Mouse (Mus musculus) thymus, postnatal 10 days (tissue): Measurements from ENCODE around the gene Tmed10.

Source experiments
- DNase-seq, 2 experiments: peaks; one replicate each; pipeline ENCODE4 v3.0.0; 2021; ENCODE audit warnings: low spot score in 2 of 2

Tmed10 gene

DNA sequence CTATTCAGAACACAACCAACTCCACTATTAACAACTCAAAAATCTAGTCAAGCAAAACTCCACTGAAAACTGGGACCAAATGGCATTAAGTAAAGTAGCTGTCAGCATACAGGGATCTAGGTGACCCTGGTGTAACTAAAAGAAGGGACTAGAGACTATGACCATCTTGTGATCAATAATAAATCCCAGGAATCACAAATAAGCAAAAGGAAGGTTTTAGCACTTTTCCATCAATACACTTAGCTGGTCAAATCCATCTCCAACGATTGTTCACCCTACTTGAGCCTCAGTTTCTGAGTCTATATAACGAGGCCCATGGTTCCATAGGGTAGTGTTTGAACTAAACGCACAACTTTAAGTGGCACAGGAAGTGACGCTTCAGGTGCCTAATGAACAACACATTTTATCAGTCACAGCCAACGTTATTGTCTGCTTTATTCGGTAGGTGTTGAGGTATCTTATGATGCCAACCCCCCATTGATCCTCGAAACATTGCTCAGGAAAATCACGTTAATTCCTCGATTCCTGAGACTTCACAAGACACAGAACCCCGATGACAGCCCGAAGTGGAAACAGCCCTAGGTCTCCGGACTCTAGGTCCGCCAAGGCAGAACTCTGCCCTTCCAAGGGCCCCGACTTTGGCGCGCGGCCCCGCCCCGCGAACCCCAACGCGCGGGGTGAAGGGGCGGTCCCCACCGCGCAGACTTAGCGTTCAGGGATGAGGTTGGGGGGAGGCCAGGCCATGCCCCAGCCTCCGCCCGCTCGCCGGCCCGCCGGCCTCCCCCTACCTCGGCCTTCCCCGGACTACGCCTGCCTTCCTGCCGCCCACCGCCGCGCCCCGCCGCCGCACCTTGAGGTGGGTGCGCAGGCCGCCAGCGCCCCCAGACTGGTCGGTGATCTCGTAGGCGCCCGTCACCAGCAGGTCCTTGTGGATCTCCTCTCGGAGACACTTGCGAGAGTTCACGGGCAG is 771 bp downstream of the Tmed10 start:
- peak; percentile 63 to 66 for DNase-seq

DNA sequence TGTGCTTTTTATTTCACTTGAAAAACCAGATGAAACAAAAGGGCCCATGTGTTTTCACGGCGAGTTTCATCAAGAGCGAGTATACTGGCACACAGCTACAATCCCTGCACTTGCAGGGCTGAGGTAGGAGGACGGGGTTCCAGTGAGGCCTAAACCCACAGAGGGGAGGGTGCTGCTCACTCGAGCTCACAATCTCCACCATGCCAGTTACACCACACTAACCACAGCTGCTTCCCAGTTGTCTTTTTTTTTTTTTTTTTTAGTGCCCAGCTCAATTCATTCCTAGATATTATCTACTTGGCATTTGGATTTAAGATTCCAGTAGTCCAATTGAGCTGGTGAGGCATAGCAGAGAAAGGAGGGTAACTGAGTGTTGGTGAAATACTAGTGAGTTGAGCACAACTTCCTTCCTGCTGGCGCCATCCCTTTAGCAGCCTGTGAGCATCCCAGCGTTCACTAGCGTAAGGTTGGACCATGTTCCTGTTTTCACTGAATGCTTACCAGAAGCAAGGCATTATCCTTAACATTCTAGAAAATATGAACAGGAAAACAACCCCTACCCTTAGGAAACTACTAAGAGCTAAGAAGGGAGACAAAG is 2.5 kb downstream of the Tmed10 start:
- no peak for DNase-seq

DNA sequence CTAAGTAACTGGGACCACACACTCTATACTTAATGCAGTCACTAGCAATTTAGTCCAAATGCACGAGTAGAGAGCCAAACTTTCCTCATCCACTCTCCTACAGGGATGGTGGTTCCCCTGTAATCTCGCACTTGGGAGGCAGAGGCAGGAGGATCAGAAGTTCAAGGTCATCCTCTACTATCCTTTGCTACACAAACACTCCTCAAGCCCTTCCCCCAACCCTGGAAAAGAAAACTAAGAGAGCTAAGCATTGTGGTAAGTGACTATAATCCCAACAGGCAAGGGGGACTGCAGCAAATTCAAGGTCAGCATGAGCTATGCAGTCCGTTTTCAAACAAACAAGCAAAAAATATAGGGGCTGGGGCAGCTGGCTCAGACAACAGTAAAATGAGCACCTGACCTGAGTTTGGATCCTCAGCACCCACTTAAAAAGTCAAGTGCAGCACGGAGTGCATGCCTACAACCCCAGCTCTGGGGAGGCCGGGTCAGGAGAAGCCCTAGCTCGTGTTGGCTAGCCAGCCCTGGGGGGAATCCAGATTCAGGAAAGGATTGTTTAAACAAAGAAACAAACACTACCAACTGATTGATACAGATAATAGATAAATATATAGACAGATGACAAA is 6.1 kb downstream of the Tmed10 start:
- DNase-seq = no peak

DNA sequence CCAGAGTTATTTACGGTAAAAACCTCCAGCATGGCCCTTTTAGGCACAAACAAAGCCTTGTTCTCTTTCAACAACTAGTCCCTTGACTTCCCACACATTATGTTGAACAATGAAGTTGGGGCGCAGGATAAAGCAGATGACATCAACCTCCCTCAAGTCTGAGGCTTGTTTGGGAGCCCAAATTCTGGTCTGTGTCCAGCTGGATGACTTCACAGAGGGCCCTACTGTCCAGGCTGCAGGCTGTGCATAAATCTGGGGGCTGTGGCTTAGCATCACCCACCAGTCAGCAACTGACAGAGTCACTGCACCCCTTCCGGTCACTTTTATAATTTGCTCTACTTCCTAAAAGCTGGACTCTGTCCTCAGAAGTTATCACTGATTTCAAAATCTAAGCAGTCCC is 8.4 kb downstream of the Tmed10 start:
- DNase-seq = no peak

DNA sequence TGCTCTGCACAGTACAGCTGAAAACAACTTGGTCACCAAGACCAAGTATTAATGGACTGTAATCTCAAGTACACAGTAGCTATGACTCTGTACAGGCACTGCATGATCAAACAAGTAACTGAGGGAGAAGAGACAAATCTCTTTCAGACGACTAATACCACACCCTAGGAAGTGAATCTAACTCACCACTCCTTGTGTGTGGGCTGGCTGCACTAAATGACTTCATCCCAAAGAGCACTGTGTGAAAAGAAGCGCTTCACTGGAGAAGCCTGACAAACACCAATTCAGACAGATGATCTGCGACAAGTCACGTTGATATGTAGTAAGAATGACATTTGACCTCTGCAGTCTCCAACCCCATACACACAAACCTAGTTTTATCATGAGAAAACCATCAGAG is 12.1 kb downstream of the Tmed10 start:
- no peak for DNase-seq

DNA sequence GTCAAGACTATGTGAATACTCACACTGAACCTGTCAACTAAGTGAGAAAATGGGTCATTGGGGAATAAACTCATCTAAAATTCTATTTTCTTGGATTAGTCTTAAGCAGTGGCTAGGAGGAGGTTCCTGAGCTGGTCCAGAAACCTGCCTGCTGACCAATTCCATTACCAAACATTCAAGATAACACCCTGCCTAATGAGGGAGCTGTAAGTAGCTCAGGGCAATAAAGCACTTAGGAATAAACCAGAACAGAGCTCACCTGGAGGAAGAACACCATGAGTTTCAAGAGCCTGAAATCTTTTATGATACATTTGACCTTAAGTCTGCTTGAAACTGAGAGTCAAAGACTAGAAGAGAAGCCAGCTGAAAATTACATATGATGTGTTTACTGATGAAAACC is 13.1 kb downstream of the Tmed10 start:
- no peak for DNase-seq

DNA sequence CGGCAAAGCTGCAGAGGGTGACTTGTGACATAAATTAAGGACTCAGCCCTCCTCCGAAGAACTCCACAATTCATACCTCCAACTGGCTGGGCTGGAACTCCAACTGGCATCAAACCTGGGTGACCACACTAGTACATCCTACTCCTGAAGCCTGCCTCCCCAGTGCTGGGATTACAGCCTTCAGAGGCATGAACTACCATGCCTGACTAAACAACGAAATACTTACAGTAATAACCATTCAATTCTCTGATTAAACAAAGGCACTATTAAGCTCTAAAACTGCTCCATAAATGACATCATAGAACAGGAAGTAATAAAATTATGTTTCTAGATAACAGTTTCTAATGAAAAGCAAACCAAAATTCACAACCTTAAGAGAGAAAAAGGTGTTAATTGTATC is 13.5 kb downstream of the Tmed10 start:
- no peak for DNase-seq

DNA sequence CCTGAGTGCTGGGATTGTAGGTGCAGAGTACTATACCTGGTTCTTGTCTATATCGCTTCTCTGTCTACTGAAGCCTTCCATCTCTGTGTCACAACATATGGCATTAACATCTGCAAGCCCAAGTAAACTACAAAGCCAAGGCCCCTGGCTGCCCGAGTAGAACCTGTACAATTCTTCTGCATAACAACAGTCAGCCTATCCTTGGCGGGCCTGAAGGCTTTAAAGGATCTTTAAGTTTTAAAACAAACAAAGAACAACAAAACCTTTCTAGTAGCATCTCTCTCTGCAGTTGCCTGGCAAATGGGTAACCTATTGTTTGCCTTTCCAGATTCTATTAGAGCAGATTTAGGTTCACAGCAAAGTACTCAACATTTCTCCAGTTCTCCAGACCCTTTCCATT is 20.6 kb downstream of the Tmed10 start:
- no peak for DNase-seq

DNA sequence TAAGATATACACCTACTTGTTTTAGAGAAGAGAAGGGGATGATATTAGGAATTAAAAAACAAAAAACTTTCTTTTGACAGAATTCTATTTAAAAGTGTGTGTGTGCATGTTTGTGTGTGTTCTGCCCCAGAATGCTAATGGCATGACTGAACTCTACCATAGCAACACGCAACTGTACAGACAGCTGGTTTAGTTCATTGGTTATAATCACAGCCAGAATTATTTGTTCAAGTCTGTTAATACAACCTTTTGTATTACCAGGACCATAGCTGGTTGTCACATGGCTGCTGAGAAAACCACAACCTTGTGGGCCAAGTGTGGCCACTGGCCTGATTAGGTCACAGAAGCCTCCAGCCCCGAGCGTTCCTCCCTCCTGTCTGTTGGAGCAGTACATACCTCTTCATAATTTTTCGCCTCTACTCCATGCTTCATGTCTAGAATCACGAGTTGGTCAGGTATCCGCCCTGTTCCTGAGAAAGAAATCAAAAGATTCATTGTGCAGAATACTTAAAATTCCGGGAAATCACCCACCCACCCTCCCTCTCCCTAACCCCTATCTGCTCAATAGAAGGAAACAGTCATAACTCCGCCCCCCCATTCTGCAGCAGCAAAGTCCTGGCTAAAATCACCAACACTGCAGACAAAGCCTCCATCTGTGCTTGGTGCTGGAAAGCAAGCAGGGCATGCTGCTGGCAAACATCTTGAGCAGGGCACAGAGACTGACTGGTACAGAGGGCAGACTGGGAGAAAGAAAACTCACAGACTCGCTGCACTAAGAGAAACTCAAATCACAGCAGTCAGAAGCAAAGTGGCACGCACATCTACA is 24.0 kb downstream of the Tmed10 start:
- DNase-seq = no peak

DNA sequence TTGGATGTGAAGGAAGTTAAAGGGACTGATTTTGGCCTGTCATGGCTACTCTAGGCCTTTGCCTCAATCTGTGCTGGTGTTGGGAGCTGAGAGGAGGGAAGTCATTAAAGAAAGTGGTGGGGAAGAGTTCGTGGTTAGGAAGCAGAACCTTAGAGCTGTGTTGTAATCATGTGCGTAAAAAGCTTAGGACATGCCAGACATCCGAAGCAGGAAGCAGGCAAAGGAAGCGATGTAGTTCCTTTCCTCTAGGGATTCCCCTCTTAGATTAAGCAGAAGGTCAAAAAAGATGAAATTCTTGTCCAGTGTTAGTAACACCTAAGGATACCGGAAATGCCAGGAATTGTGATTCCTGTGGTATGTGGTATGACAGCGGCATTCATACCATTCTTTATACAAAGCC is 26.3 kb downstream of the Tmed10 start:
- DNase-seq = no peak

DNA sequence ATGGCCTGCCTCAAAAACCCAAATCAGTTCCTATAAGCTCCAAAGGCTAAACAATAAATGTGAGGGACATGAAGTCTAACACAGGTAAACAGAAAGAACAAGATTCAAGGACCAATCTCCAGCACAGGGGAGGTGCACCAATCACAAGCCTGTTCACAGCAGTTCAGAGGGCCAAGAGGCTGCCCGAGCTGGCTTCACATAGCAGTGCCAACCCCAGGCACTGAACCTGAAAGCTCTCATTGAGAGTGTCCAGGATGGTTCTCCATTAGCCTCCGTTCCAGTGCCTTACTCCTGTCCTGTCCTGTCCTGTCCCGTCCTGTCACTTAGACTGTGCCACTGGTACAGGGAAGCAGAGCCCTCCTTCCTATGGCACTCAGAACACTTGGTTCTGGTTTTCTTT is 27.5 kb downstream of the Tmed10 start:
- no peak for DNase-seq

DNA sequence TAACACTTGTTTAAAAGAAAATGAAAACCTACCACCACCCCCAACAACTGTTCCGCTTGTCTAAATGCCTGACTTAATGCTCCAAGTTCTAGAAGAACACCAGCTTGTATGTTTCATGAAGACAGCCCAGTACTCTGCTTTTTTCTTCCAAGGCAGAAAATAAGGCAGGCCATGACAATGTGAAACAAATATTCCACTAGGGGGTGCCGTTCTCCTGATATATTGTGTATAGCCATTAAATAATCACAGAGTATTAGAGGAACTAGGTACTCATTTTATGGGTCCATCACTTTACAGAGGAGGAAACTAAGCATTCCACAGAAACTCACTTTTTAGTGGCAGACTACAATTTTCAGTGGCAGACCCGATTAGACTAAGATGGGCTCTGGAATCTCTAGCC is 28.3 kb downstream of the Tmed10 start:
- DNase-seq = peak in 1 of 2 experiments; percentile 75

DNA sequence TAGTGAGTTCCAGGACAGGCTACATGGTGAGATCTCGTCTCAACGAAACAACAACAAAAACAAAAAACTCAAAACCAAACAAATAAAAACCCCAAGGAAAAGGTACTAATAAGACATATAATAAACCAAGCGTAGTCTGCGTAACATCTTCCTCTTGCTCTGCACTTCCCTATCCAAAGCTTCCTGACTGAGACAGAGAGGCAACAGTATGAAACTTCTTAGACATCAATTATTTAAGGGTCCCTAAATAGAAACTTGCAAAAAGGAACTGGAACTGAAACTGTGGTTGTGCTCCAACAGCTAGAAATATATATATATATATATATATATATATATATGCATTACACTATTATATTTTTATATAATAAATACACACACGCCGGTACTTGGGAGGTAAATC is 29.1 kb downstream of the Tmed10 start:
- DNase-seq = no peak

DNA sequence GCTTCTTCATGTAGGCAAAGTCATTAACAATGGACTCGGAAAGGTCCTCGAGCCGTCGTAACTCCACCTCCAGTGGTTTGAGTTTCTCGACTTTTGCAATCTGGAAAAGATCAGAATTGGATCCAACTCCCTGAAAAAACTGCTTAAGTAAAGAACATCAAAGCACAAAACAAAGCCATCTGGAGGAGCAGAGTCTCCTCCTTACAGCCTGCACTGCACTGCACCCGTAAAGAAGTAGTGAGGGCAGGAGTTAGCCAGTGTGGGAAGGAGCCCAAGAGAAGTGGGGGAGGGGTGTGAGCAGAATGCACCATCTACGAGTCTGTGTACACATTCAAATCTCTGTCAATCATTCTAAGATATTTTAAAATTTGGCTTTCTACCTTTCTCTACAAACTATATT is 30.4 kb downstream of the Tmed10 start:
- no peak for DNase-seq

DNA sequence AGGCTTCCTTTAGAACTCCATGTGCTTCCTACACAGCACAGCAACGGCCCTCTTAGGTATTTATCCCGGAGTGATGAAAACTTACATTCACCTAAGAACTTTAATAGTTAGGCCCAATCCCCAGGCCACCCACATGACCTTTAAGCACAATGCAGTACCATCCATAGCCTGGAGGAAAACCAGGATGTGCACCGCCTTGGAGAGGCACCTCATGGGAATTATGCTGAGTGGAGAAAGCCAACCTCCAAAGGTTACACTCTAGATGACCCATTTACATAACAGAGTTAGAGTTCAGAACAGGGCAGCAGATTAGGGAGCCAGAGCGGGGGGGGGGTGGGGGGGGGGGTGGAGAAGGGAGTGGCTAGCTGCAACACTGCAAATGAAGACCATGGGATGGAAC is 32.3 kb downstream of the Tmed10 start:
- no peak for DNase-seq

DNA sequence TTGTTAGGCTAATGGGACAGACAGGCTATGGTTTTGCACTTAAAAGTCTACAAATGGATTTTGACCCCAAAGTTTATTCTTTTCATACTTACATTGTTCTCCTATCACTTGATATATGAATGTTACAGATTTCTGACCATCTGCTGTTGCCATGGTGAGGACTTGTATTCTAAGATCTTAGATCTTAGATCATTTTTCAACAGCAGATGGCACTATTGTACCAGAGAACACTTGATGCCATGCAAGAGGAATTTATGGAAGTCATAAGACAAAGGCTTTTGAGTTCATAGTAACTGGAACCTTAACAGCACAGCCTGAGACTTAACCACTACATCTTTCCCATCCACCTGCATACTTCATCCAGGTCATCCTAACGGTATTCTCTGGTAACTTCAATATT is 33.5 kb downstream of the Tmed10 start:
- DNase-seq = peak in 1 of 2 experiments; percentile 72

DNA sequence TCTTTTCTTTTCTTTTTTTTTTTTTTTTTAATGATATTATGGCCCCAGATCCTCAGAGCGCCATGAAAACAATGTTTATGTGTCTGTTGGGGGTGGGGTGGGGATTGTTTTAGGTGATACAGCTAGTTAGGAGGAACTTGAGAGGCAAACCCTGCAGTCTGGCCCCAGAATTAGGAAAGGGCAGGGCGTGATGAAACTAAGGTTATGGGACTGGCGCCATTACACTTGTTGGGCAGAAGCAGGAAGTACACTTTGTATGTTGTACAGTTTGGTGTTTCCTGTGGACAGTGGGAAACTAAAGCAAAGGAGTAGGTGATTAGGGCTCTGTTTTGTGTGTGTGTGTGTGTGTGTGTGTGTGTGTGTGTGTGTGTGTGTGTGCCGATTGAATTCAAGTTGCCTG is 34.7 kb downstream of the Tmed10 start:
- no peak for DNase-seq

DNA sequence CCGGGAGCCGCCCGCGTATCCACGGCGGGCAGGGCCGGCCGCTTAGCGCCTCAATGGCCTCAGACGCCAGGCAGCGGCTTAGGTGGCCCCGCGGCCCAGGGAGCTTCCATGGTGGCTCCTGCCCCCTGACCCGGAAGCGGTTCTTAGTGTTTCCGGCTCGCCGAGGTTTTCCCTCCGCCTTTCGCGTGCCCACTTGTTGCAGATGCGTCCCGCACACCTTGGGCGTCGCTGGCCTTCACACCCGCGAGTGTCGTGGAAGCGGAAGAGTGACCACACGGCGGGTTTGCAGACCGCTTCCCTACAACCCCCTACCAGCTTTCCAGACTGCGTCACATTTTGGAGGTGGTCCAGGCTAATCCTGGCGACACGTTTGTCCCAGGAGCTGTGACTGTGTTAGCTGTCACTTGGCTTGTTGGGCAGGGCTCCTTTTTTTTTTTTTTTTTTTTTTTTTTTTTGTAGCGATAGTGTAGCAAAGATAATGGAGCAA is 35.4 kb downstream of the Tmed10 start, which contains the start of gene Nek9:
TSS of gene Nek9 (minus strand) at position 120 of the 487 bp plus-strand sequence.
- peak; percentile 86 to 95 for DNase-seq

DNA sequence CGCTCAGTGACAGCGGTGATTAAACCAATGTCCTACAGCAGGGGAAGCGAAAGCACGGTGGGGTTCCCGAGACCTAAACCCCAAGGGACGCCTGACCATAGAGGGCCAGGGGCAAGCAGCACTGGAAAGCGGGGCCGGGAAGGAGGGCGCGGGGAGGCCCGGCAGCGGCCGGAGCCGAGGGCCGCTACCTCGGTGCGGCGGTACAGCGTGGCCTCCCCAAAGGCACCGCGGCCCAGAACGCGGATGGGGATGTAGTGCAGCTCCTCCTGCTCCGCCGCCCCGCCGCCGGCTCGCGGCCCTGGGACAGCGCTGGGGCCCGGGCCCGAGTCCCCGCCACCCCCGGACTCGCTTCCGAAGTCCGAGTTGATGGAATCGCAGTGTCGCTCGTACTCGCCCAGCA is 35.8 kb downstream of the Tmed10 start:
- no peak for DNase-seq

DNA sequence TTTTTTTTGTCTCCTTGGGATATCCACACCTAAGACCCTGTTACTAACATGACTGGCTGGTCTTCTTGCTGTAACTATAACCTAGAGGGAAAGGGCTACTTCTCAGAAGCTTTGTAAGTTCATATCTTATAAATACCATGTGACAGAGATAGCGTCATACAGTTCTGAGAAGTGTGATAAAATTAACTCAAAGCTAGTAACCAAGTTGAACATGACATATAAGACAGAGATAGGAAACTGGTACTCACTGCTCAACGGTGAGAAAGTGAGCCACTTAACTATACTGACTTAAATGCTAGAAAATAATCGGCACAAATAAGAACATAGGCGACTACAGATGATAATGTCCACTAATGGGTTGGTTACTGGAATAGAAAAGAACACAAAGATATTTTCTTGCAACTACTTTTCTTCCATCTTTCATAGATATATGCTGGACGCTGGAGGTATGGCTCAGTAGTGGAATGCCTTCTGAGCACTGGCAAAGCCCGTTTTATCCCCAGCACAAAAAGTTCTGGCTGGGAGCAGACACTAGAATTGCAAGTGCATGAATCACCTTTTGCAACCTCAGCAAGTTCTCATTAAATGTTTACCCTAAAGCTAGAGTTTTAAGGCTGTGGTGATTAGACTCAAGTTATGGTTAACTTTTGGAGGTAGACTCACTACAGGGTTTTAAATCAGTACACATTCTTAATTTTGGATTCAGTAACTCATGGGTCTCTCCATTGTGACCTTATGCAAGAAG is 36.9 kb downstream of the Tmed10 start:
- DNase-seq = no peak

DNA sequence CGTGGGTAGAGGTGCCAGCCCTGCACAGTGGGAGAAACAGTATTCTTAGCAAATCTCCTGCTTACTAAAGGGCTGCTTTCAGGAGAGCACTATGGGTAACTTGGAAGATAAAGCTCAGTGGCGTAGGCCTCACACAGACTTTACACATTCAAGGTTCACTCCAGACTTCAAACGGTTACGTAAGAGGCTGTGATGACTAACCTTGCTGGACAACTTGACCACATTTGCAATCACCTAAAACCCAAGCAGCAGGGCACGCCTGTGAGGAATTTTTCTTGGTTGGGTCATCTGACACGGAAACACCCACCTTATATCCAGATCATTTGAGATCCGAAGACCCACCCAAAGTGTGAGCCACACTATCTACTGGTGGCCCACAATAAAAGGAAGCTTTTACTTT is 44.5 kb downstream of the Tmed10 start:
- no peak for DNase-seq
